Mouse (Mus musculus): ENCODE results near the gene Fbp1.
"Not testable (repeated sequence)": the region's sequence is repeated elsewhere in the genome, so short reads cannot be mapped to it uniquely, and the experiment has no call there.

The Fbp1 gene

DNA sequence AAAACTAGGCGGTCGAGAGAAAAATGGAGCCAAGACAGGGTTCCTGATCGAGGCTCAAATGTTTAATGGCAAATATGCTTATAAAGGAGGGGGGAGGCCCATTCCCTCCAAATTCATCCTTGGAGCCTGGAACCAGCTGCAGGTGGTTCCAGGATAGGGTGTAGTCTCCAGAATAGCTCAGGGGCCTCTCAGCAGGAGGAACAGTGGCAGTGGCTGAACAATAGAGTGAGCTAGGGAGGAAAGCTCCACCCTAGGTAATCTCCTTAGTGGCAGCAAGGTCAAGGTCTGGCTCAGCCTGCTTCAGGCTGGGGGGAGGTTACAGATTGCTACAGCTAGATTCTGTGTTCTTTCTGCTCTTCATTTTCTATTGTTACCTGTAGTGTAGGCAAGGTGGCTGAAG is 72.4 kb downstream of the Fbp1 start:
- not testable (repeated sequence) for DNase-seq

All from embryo, embryonic 11 days (tissue).